Mouse (Mus musculus) limb, embryonic 13.5 days (tissue): ENCODE measurements around the gene Rps21. TPM values are rescaled to one million over a fixed set of nuclear protein-coding genes. Genes with fewer than 3 reads are reported as not detected.

Experiments
- ATAC-seq: fragments of 200-750 bp; cut with Nextera tagmentation; 2 replicates; pipeline ENCODE4 v1.8.0; 2017; ENCODE audit warnings: low read depth, moderate number of reproducible peaks, moderate TSS enrichment; ENCODE audit not compliant: low FRiP score
- H3K27ac ChIP-seq: fragments of 300-500 bp; sonication (generic); 2 replicates; pipeline ENCODE4 v1.5.1; 2015; ENCODE audit warnings: inconsistent platforms, mild to moderate bottlenecking, moderate library complexity
- H3K27me3 ChIP-seq: fragments of 300-500 bp; sonication (generic); 2 replicates; pipeline ENCODE4 v1.6.1; 2015; ENCODE audit warnings: mild to moderate bottlenecking, inconsistent platforms
- H3K36me3 ChIP-seq: fragments of 300-500 bp; sonication (generic); 2 replicates; pipeline ENCODE4 v1.6.1; 2015; ENCODE audit warnings: inconsistent platforms, mild to moderate bottlenecking, moderate library complexity
- H3K4me1 ChIP-seq: fragments of 300-500 bp; sonication (generic); 2 replicates; pipeline ENCODE4 v1.6.1; 2015; ENCODE audit warnings: inconsistent platforms
- H3K4me2 ChIP-seq: fragments of 300-500 bp; sonication (generic); replicated peaks from 2 replicates; pipeline ENCODE4 v1.6.1; 2015; ENCODE audit warnings: inconsistent platforms, mild to moderate bottlenecking, moderate library complexity
- H3K4me3 ChIP-seq: fragments of 300-500 bp; sonication (generic); 2 replicates; pipeline ENCODE4 v1.5.1; 2015; ENCODE audit warnings: moderate library complexity, mild to moderate bottlenecking, inconsistent platforms
- H3K9ac ChIP-seq: fragments of 300-500 bp; sonication (generic); 2 replicates; pipeline ENCODE4 v1.6.1; 2015; ENCODE audit warnings: mild to moderate bottlenecking, inconsistent platforms
- H3K9me3 ChIP-seq: fragments of 300-500 bp; sonication (generic); 2 replicates; pipeline ENCODE4 v1.6.1; 2016; ENCODE audit warnings: inconsistent platforms
- WGBS: fragments of 180-500 bp; shearing (Covaris S2); methylation state at CpG from one replicate; pipeline ENCODE4 v1.1.7; 2015; 5-methylcytosine and 5-hydroxymethylcytosine counted together
- polyA plus RNA-seq: library from polyadenylated mRNA; unstranded; fragments of >200 nt; fragmentation: Nextera tagmentation; extraction: Ambion mirVana; gene quantifications from 2 replicates; pipeline ENCODE4 v1.2.1, GENCODE M21; 2015

The Rps21 gene
- polyA plus RNA-seq: 572 and 605 TPM in 2 replicates

GRCm38 (mm10) chr2:180257001-180257521, at the start of gene Rps21:
Gene Rps21 (plus strand): TSS chr2:180257377.
- Histone ChIP-seq H3K9ac (peak within 1 kb of the TSS; percentile 94), H3K27me3 (no peaks in the 10 kb centered on the region), H3K4me1 (peaks cover 22% of the 10 kb centered on the region), H3K9me3 (no peaks in the 10 kb centered on the region), H3K4me3 (peak within 1 kb of the TSS; percentile 93), H3K4me2 (peak within 1 kb of the TSS; percentile 91), H3K27ac (peak within 1 kb of the TSS; percentile 91), H3K36me3 (peaks cover 38% of the 10 kb centered on the region)
- peak; percentile 97 for ATAC-seq
- under 1% methylated on average over 38 of the region's 38 CpGs for WGBS

GRCm38 (mm10) chr2:180207840-180208239, 49.3 kb upstream of the Rps21 start:
- H3K4me3 ChIP-seq: no peak overlapping the region
- no peak overlapping the region for H3K4me2 ChIP-seq
- H3K4me1 ChIP-seq: no peaks in the 10 kb centered on the region
- 61% methylated on average over 7 of the region's 7 CpGs for WGBS
- no peak overlapping the region for H3K27ac ChIP-seq
- no peaks in the 10 kb centered on the region for H3K27me3 ChIP-seq
- no peaks in the 10 kb centered on the region for H3K9me3 ChIP-seq
- ATAC-seq: no peak
- peaks cover 4% of the 10 kb centered on the region; the same call in 1 of the 2 replicates for H3K36me3 ChIP-seq
- no peak overlapping the region for H3K9ac ChIP-seq

DNA sequence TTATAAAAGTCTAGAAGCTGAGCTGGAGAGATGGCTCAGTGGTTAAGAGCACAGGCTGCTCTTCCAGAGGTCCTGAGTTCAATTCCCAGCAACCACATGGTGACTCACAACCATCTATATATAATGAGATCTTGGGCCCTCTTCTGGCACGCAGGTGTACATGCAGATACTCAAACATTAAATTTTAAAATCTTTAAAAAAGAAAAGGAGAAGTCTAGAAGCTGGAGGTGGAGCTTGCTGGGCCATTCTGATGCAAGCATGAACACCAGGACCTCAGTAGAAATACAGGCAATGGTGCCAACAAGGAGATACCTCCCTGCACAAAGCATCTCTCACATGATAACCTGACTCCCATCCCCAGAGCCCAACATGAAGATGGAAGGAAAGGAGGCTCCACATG, 48.2 kb upstream of the Rps21 start:
- no peaks in the 10 kb centered on the region for H3K9me3 ChIP-seq
- no peak overlapping the region for H3K9ac ChIP-seq
- H3K27me3 ChIP-seq: no peaks in the 10 kb centered on the region
- ATAC-seq: no peak
- H3K4me2 ChIP-seq: no peak overlapping the region
- H3K4me3 ChIP-seq: no peak overlapping the region
- peaks cover 4% of the 10 kb centered on the region; the same call in 1 of the 2 replicates for H3K36me3 ChIP-seq
- H3K27ac ChIP-seq: no peak overlapping the region
- WGBS: 77% methylated on average over 1 of the region's 1 CpGs
- H3K4me1 ChIP-seq: no peaks in the 10 kb centered on the region

GRCm38 (mm10) chr2:180212255-180212654, 44.9 kb upstream of the Rps21 start:
- H3K9me3 ChIP-seq: no peaks in the 10 kb centered on the region
- no peak for ATAC-seq
- no peak overlapping the region for H3K9ac ChIP-seq
- peaks cover 10% of the 10 kb centered on the region; the same call in 1 of the 2 replicates for H3K4me1 ChIP-seq
- H3K27ac ChIP-seq: no peak overlapping the region
- H3K36me3 ChIP-seq: no peaks in the 10 kb centered on the region
- 92% methylated on average over 3 of the region's 3 CpGs for WGBS
- H3K27me3 ChIP-seq: no peaks in the 10 kb centered on the region
- no peak overlapping the region for H3K4me3 ChIP-seq
- H3K4me2 ChIP-seq: no peak overlapping the region

- H3K9me3 ChIP-seq: no peaks in the 10 kb centered on the region
- ATAC-seq: no peak
- no peaks in the 10 kb centered on the region for H3K36me3 ChIP-seq
- H3K4me2 ChIP-seq: no peak overlapping the region
- H3K9ac ChIP-seq: no peak overlapping the region
- H3K4me3 ChIP-seq: no peak overlapping the region
- H3K27ac ChIP-seq: no peak overlapping the region
- H3K27me3 ChIP-seq: no peaks in the 10 kb centered on the region
- peaks cover 10% of the 10 kb centered on the region; the same call in 1 of the 2 replicates for H3K4me1 ChIP-seq
- 83% methylated on average over 4 of the region's 4 CpGs for WGBS
Observed at GRCm38 (mm10) chr2:180214352-180214978, 42.7 kb upstream of the Rps21 start.

DNA sequence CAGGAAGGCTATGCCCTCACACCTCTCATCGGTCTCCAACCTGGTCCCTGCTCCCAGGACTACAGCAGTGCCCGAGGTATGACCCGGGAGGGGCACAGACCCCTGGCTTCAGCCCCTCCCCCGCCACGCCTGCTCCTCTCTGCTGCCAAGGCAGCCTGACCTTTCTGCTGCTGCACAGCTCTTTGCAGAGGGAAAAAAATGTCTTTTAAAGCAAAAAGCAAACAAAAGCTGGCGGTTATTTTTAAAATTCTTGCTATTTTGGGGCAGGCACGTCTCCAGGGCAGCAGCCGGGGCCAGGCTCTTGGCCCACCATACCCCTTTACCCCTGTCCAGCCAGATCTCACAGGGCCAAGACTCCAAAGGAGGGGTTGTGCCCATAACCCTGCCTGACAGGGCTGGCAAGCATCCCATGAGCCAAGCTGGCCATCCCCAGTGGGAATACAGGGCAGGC, 42.1 kb upstream of the Rps21 start:
- Histone ChIP-seq H3K27ac (no peak overlapping the region), H3K4me3 (no peak overlapping the region), H3K4me2 (no peak overlapping the region), H3K9ac (no peak overlapping the region), H3K4me1 (peaks cover 13% of the 10 kb centered on the region; the same call in 1 of the 2 replicates), H3K36me3 (no peaks in the 10 kb centered on the region), H3K27me3 (no peaks in the 10 kb centered on the region), H3K9me3 (no peaks in the 10 kb centered on the region)
- ATAC-seq: no peak
- WGBS: 67% methylated on average over 8 of the region's 8 CpGs

DNA sequence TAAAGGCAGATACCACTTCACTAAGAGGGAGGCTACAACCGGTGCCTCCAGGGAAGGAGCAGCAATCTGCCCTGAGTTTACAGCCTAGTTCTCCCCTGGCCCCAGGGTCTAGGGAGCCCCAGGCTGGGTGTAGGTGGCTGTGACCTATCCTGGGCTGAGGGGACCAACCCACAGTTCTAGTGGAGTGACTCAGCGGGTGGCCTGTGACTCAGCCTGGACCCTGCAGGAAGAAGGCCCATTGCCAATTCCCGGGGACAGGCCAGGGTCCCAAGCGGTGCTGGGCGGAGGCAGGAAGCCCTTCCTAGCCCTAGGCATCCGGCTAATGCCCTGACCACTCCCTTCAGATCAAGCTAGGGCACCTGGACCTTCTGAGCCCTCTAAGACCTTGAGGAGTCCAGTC, 41.2 kb upstream of the Rps21 start:
- no peak overlapping the region for H3K27ac ChIP-seq
- H3K9me3 ChIP-seq: no peaks in the 10 kb centered on the region
- H3K4me3 ChIP-seq: no peak overlapping the region
- H3K9ac ChIP-seq: no peak overlapping the region
- no peaks in the 10 kb centered on the region for H3K27me3 ChIP-seq
- H3K4me1 ChIP-seq: peaks cover 17% of the 10 kb centered on the region; the same call in 1 of the 2 replicates
- H3K36me3 ChIP-seq: no peaks in the 10 kb centered on the region
- no peak for ATAC-seq
- 70% methylated on average over 6 of the region's 6 CpGs for WGBS
- H3K4me2 ChIP-seq: no peak overlapping the region

DNA sequence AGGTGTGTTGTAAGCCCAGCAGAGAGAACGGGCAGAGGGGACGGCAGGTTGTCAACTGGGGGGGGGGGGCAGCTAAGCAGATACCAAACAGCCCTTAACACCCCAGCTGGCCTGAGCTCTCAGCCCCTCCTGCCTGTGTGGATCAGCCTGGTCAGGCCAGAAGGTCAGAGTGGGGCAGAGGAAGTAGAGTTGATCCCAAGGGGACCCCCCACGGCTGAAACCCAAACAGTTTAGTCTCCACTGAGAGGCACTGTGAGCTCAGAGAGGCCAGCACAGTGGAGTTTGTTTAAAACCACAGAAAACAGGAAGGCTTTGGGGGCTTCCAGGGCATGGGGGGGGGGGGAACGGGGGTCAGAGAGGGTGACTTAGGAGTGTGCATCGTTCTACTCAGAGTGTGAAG, 40.3 kb upstream of the Rps21 start:
- WGBS: 55% methylated on average over 5 of the region's 5 CpGs
- no peak overlapping the region for H3K4me3 ChIP-seq
- H3K4me1 ChIP-seq: peaks cover 19% of the 10 kb centered on the region
- no peaks in the 10 kb centered on the region for H3K9me3 ChIP-seq
- H3K27me3 ChIP-seq: no peaks in the 10 kb centered on the region
- ATAC-seq: no peak
- no peak overlapping the region for H3K27ac ChIP-seq
- H3K4me2 ChIP-seq: no peak overlapping the region
- H3K9ac ChIP-seq: no peak overlapping the region
- H3K36me3 ChIP-seq: no peaks in the 10 kb centered on the region

GRCm38 (mm10) chr2:180217587-180217986, 39.6 kb upstream of the Rps21 start:
- Histone ChIP-seq H3K9me3 (no peaks in the 10 kb centered on the region), H3K9ac (no peak overlapping the region), H3K4me3 (no peak overlapping the region), H3K27ac (no peak overlapping the region), H3K4me1 (peaks cover 26% of the 10 kb centered on the region), H3K27me3 (peaks cover under 1% of the 10 kb centered on the region; the same call in 1 of the 2 replicates), H3K36me3 (no peaks in the 10 kb centered on the region), H3K4me2 (no peak overlapping the region)
- no peak for ATAC-seq
- 83% methylated on average over 8 of the region's 8 CpGs for WGBS

DNA sequence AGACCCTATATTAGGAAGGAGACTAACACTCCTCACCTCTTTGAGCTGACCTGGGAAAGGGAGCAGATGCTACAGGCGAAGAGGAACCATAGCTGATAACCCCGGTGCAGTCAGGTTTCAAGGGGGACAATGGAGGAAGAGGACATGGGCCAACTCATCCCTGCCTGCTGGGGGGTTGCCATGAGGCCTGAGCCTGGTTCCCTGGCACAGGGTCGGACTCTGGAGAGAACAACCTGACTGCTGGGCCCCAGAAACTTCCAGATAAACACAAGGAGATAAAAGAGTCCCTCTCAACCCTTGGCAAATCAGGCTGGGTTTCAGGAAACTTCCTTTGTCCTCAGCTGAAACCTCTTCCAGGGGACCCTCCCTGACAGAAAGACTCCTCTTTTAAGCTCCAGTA, 38.9 kb upstream of the Rps21 start:
- Histone ChIP-seq H3K9me3 (no peaks in the 10 kb centered on the region), H3K27ac (no peak overlapping the region), H3K4me1 (peaks cover 31% of the 10 kb centered on the region), H3K4me2 (no peak overlapping the region), H3K4me3 (no peak overlapping the region), H3K9ac (no peak overlapping the region), H3K36me3 (no peaks in the 10 kb centered on the region), H3K27me3 (peaks cover 8% of the 10 kb centered on the region)
- WGBS: 82% methylated on average over 3 of the region's 3 CpGs
- ATAC-seq: no peak

DNA sequence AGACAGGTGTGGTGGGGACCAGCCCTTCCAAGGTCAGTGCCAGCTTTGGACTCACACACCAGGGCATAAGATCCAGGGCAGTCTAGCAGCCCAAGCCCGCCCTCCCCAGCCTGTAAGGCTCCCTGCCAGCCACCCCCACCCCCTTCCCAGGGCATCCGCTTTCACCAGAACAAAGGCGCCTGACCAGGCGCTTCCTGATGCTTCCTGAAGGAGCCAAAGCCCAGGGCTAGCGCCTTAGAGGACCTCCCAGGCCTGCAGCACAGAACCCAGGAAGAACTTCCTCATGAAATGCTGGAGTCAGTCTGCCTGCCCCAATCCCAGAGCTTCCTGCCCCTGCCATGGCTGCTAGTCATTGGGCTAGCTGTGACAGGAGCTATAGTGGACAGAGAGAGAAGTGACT, 38.5 kb upstream of the Rps21 start:
- 39% methylated on average over 5 of the region's 5 CpGs for WGBS
- H3K36me3 ChIP-seq: no peaks in the 10 kb centered on the region
- H3K27me3 ChIP-seq: peaks cover 12% of the 10 kb centered on the region
- H3K27ac ChIP-seq: peak overlapping the region; percentile 33; the same call in 1 of the 2 replicates
- H3K9me3 ChIP-seq: no peaks in the 10 kb centered on the region
- H3K4me1 ChIP-seq: peaks cover 31% of the 10 kb centered on the region
- H3K4me3 ChIP-seq: no peak overlapping the region
- no peak overlapping the region for H3K4me2 ChIP-seq
- no peak overlapping the region for H3K9ac ChIP-seq
- ATAC-seq: no peak

GRCm38 (mm10) chr2:180219145-180219943, 37.8 kb upstream of the Rps21 start:
- Histone ChIP-seq H3K9ac (no peak overlapping the region), H3K36me3 (no peaks in the 10 kb centered on the region), H3K4me2 (no peak overlapping the region), H3K4me3 (no peak overlapping the region), H3K4me1 (peaks cover 34% of the 10 kb centered on the region), H3K27me3 (peaks cover 19% of the 10 kb centered on the region), H3K9me3 (no peaks in the 10 kb centered on the region), H3K27ac (peak overlapping the region; percentile 33; the same call in 1 of the 2 replicates)
- WGBS: 81% methylated on average over 15 of the region's 15 CpGs
- no peak for ATAC-seq
